Mouse (Mus musculus): Measurements from ENCODE around the gene Pcsk6. TPM values are rescaled to one million over a fixed set of nuclear protein-coding genes. Genes with fewer than 3 reads are reported as not detected.

Pcsk6 gene
- polyA plus RNA-seq, 2 experiments, result 0.88 to 1.5 TPM

DNA sequence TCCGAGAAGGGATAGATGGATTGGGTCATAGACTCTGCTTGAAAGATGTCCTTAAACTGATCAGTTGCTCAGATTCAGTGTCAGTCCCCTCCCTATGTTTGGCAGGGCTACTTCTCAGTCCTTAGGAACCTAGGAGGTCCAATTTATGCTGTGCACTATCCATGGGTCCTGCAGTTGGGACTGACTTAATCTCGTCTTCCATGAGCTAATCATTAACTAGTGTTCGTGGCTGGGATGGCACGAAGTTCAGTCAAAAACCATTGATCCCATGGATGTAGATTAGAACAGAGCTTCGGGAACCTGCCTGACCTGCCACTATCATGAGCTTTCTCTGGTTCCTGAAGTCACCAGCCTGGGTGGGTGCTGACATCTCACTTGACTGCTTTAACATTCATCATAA is 96.6 kb downstream of the Pcsk6 start:
- 54% methylated on average over 5 of the region's 5 CpGs for whole genome bisulfite sequencing (ENCODE audit: insufficient replicate concordance)
- no peak overlapping the region for H3K27ac ChIP-seq

DNA sequence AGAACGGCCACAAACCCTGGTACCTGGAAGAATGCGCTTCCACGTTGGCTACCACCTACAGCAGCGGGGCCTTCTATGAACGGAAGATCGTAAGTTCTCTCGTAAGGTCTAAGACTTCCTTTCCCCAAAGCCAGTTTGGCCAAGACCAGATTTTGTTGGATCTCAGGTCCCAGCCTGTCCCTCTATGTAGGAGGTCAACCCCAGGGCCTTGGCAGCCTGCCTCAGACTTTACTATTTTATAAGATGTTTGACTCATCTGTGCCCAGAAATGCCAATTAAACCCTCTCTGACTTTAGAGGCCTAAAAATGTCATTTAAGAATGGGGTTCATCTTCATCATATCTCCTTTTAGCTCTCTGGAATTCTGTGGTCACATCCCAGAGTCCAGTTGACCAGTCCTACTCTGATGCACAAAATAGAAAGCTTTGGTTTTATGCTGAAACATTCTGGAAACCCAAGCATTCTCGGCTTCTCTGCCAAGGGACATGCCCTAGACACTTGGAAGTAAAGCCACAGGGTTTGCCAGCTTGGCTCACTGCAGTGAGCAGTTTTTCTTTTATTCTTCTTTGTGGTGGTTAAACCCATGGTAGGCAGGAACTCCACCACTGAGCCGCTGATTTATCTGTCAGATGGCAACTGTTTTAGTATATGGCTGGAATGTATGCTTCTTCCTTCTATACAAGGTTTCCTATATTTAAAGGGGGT is 97.8 kb downstream of the Pcsk6 start:
- TF ChIP-seq EP300 (IDR thresholded peaks at IDR 0.05; ENCODE audit: low read depth), result no peak
- no peak for TF ChIP-seq CTCF (IDR thresholded peaks at IDR 0.05; ENCODE audit: low read depth)
- WGBS (ENCODE audit: insufficient replicate concordance), result 72% methylated on average over 9 of the region's 9 CpGs

More for the DNA sequence above, 96.6 kb downstream of the Pcsk6 start:
- Histone ChIP-seq H3K9ac (replicated peaks) (no peak overlapping the region), H3K9me3 (ENCODE audit: control insufficient read depth, low read length) (no peaks in the 10 kb centered on the region), H3K36me3 (replicated peaks; ENCODE audit: control insufficient read depth, insufficient read depth, low read depth) (no peaks in the 10 kb centered on the region), H3K4me2 (ENCODE audit: low read depth) (no peak overlapping the region), H3K4me1 (replicated peaks; ENCODE audit: control insufficient read depth in 2 of 2, insufficient read depth in 2 of 2, low read length in 1 of 2) (no peaks in the 10 kb centered on the region), H3K4me3 (ENCODE audit: insufficient read depth in 1 of 2, low read depth in 2 of 2, low read length in 2 of 2) (no peak overlapping the region), H3K27me3 (ENCODE audit: control insufficient read depth, insufficient read depth, low read length) (no peaks in the 10 kb centered on the region)
- peak; percentile 43 for ATAC-seq (ENCODE audit: insufficient read depth)
- peak in 2 of 3 experiments; percentile 11 to 15 for DNase-seq (ENCODE audit: low read depth in 3 of 3, low spot score in 3 of 3)
- TF ChIP-seq CTCF (IDR thresholded peaks at IDR 0.05; ENCODE audit: low read depth) (no peak), EP300 (IDR thresholded peaks at IDR 0.05; ENCODE audit: low read depth) (no peak)

DNA sequence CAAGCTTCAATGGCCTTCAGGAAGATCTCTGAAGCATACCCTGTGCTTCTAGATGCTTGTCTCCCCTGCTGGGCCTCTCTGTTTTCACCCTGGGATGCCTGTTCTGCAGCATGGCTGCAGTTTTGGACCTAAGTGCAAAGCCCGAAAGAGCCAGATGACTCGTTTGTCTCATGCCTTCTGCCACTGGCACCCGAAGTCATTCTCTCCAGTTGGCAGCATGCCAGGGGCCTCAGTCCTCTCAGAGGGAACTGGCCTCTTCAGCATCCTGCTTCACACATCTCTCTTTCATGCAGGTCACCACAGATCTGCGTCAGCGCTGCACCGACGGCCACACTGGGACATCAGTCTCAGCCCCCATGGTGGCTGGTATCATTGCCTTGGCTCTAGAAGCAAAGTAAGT is 101.1 kb downstream of the Pcsk6 start:
- Histone ChIP-seq H3K9me3 (ENCODE audit: control insufficient read depth, low read length) (no peaks in the 10 kb centered on the region), H3K27ac (no peak overlapping the region), H3K4me1 (replicated peaks; ENCODE audit: control insufficient read depth in 2 of 2, insufficient read depth in 2 of 2, low read length in 1 of 2) (no peaks in the 10 kb centered on the region), H3K27me3 (ENCODE audit: control insufficient read depth, insufficient read depth, low read length) (no peaks in the 10 kb centered on the region), H3K9ac (replicated peaks) (no peak overlapping the region), H3K36me3 (replicated peaks; ENCODE audit: control insufficient read depth, insufficient read depth, low read depth) (no peaks in the 10 kb centered on the region), H3K4me3 (ENCODE audit: insufficient read depth in 1 of 2, low read depth in 2 of 2, low read length in 2 of 2) (no peak overlapping the region), H3K4me2 (ENCODE audit: low read depth) (no peak overlapping the region)
- TF ChIP-seq CTCF (IDR thresholded peaks at IDR 0.05; ENCODE audit: low read depth), result no peak
- TF ChIP-seq EP300 (IDR thresholded peaks at IDR 0.05; ENCODE audit: low read depth), result no peak
- DNase-seq (ENCODE audit: low read depth in 3 of 3, low spot score in 3 of 3) (no peak), ATAC-seq (ENCODE audit: insufficient read depth) (no peak)
- WGBS (ENCODE audit: insufficient replicate concordance), result 71% methylated on average over 7 of the region's 7 CpGs

More for the DNA sequence above, 97.8 kb downstream of the Pcsk6 start:
- no peak overlapping the region for H3K4me2 ChIP-seq (ENCODE audit: low read depth)
- H3K27me3 ChIP-seq (ENCODE audit: control insufficient read depth, insufficient read depth, low read length), result no peaks in the 10 kb centered on the region
- ATAC-seq (ENCODE audit: insufficient read depth) (no peak), DNase-seq (ENCODE audit: low read depth in 3 of 3, low spot score in 3 of 3) (no peak)
- H3K9me3 ChIP-seq (ENCODE audit: control insufficient read depth, low read length), result no peaks in the 10 kb centered on the region
- no peak overlapping the region for H3K4me3 ChIP-seq (ENCODE audit: insufficient read depth in 1 of 2, low read depth in 2 of 2, low read length in 2 of 2)
- H3K36me3 ChIP-seq (replicated peaks; ENCODE audit: control insufficient read depth, insufficient read depth, low read depth), result no peaks in the 10 kb centered on the region
- no peak overlapping the region for H3K27ac ChIP-seq
- H3K4me1 ChIP-seq (replicated peaks; ENCODE audit: control insufficient read depth in 2 of 2, insufficient read depth in 2 of 2, low read length in 1 of 2), result no peaks in the 10 kb centered on the region
- no peak overlapping the region for H3K9ac ChIP-seq (replicated peaks)

- no peaks in the 10 kb centered on the region for H3K9me3 ChIP-seq (ENCODE audit: control insufficient read depth, low read length)
- no peak overlapping the region for H3K27ac ChIP-seq
- H3K36me3 ChIP-seq (replicated peaks; ENCODE audit: control insufficient read depth, insufficient read depth, low read depth), result no peaks in the 10 kb centered on the region
- DNase-seq (ENCODE audit: low read depth in 3 of 3, low spot score in 3 of 3), result no peak
- TF ChIP-seq CTCF (IDR thresholded peaks at IDR 0.05; ENCODE audit: low read depth) (no peak), EP300 (IDR thresholded peaks at IDR 0.05; ENCODE audit: low read depth) (no peak)
- H3K4me1 ChIP-seq (replicated peaks; ENCODE audit: control insufficient read depth in 2 of 2, insufficient read depth in 2 of 2, low read length in 1 of 2), result no peaks in the 10 kb centered on the region
- ATAC-seq (ENCODE audit: insufficient read depth), result no peak
- H3K9ac ChIP-seq (replicated peaks), result no peak overlapping the region
- no peaks in the 10 kb centered on the region for H3K27me3 ChIP-seq (ENCODE audit: control insufficient read depth, insufficient read depth, low read length)
- no peak overlapping the region for H3K4me2 ChIP-seq (ENCODE audit: low read depth)
- no peak overlapping the region for H3K4me3 ChIP-seq (ENCODE audit: insufficient read depth in 1 of 2, low read depth in 2 of 2, low read length in 2 of 2)
Observed at GRCm38 (mm10) chr7:65964398-65964797, 102.9 kb downstream of the Pcsk6 start.

GRCm38 (mm10) chr7:65971301-65971700 is 109.8 kb downstream of the Pcsk6 start:
- Histone ChIP-seq H3K27me3 (ENCODE audit: control insufficient read depth, insufficient read depth, low read length) (no peaks in the 10 kb centered on the region), H3K27ac (no peak overlapping the region), H3K4me2 (ENCODE audit: low read depth) (no peak overlapping the region), H3K4me3 (ENCODE audit: insufficient read depth in 1 of 2, low read depth in 2 of 2, low read length in 2 of 2) (no peak overlapping the region), H3K9me3 (ENCODE audit: control insufficient read depth, low read length) (no peaks in the 10 kb centered on the region), H3K9ac (replicated peaks) (no peak overlapping the region), H3K4me1 (replicated peaks; ENCODE audit: control insufficient read depth in 2 of 2, insufficient read depth in 2 of 2, low read length in 1 of 2) (no peaks in the 10 kb centered on the region), H3K36me3 (replicated peaks; ENCODE audit: control insufficient read depth, insufficient read depth, low read depth) (no peaks in the 10 kb centered on the region)
- 75% methylated on average over 10 of the region's 10 CpGs for WGBS (ENCODE audit: insufficient replicate concordance)
- no peak for TF ChIP-seq CTCF (IDR thresholded peaks at IDR 0.05; ENCODE audit: low read depth)
- TF ChIP-seq EP300 (IDR thresholded peaks at IDR 0.05; ENCODE audit: low read depth), result no peak
- no peak for DNase-seq (ENCODE audit: low read depth in 3 of 3, low spot score in 3 of 3)
- no peak for ATAC-seq (ENCODE audit: insufficient read depth)

Measured in liver, embryonic 14.5 days (tissue).